Mouse (Mus musculus) testis, adult 2 months (tissue): ENCODE results near the gene Khk. TPM values are rescaled to one million over a fixed set of nuclear protein-coding genes. Genes with fewer than 3 reads are reported as not detected.

ENCODE experiments used
- H3K27ac ChIP-seq: fragments of 200-500 bp; 2 replicates; pipeline ENCODE4 v1.5.1; 2012; ENCODE audit warnings: low read depth, low read length; ENCODE audit not compliant: control insufficient read depth, insufficient read depth
- H3K27me3 ChIP-seq: fragments of 200-500 bp; 2 replicates; pipeline ENCODE4 v1.6.1; 2012; ENCODE audit warnings: mild to moderate bottlenecking, low read length, moderate library complexity; ENCODE audit not compliant: control insufficient read depth, insufficient read depth
- H3K36me3 ChIP-seq: fragments of 200-500 bp; 2 replicates; pipeline ENCODE4 v1.6.1; 2012; ENCODE audit warnings: mild to moderate bottlenecking, low read length; ENCODE audit not compliant: control insufficient read depth, insufficient read depth
- H3K4me1 ChIP-seq: fragments of 200-500 bp; 2 replicates; pipeline ENCODE4 v1.6.1; 2012; ENCODE audit warnings: low read length; ENCODE audit not compliant: control insufficient read depth, insufficient read depth
- H3K4me3 ChIP-seq: fragments of 200-500 bp; 2 replicates; pipeline ENCODE4 v1.5.1; 2012; ENCODE audit warnings: low read depth, mild to moderate bottlenecking, low read length, moderate library complexity, mixed read lengths; ENCODE audit not compliant: control insufficient read depth
- CTCF ChIP-seq: fragments of 200-500 bp; IDR thresholded peaks from 2 replicates; pipeline ENCODE4 v1.5.1; 2012; ENCODE audit warnings: low read depth, mild to moderate bottlenecking, inconsistent platforms, low read length, moderate library complexity; ENCODE audit not compliant: control insufficient read depth, insufficient read depth, insufficient replicate concordance
- POLR2A ChIP-seq: fragments of 200-500 bp; IDR thresholded peaks from 2 replicates; pipeline ENCODE4 v1.6.1; 2012; ENCODE audit warnings: low read depth, mild to moderate bottlenecking, inconsistent platforms, low read length, moderate library complexity; ENCODE audit not compliant: control insufficient read depth
- polyA plus RNA-seq: library from polyadenylated mRNA; depleted of rRNA; stranded (reverse); fragments of >200 nt; gene quantifications from 2 replicates; pipeline ENCODE4 v1.2.3, GENCODE M21; 2012; rRNA removed

Khk gene
- polyA plus RNA-seq, 1 experiment: 6.0 TPM

DNA sequence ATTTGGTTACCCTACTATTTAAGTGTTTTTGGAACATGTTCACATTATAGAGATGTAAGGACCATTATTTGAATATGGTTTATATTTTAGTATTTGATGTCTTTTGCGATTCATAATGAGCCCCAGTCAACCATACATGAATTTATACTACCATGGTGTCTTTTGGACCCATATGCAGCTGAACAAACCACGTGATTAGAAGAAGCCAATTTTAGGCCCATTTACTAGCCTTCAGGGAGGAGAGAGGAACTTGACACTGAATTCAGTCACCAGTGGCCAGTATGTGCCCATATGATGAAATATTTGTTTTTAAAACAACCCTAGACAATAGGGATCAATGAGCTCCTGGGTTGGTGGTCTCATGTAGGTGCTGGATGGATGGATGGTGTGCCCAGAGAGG, 39.6 kb downstream of the Khk start:
- TF ChIP-seq POLR2A (no peak), CTCF (no peak)
- Histone ChIP-seq H3K4me3 (no peak overlapping the region), H3K4me1 (peaks cover 6% of the 10 kb centered on the region), H3K27me3 (no peaks in the 10 kb centered on the region), H3K27ac (no peak overlapping the region), H3K36me3 (peaks cover 2% of the 10 kb centered on the region; the same call in 1 of the 2 replicates)

GRCm38 (mm10) chr5:30961545-30962505, 40.6 kb downstream of the Khk start:
- H3K36me3 ChIP-seq: no peaks in the 10 kb centered on the region; the same call in 1 of the 2 replicates
- no peak overlapping the region for H3K4me3 ChIP-seq
- H3K27me3 ChIP-seq: no peaks in the 10 kb centered on the region
- H3K27ac ChIP-seq: peak overlapping the region; percentile 48
- peaks cover 6% of the 10 kb centered on the region for H3K4me1 ChIP-seq
- no peak for TF ChIP-seq CTCF
- TF ChIP-seq POLR2A: no peak

GRCm38 (mm10) chr5:30963916-30964315, 42.7 kb downstream of the Khk start:
- Histone ChIP-seq H3K27me3 (no peaks in the 10 kb centered on the region), H3K36me3 (no peaks in the 10 kb centered on the region), H3K4me1 (peaks cover 6% of the 10 kb centered on the region), H3K27ac (no peak overlapping the region), H3K4me3 (no peak overlapping the region)
- TF ChIP-seq POLR2A: no peak
- no peak for TF ChIP-seq CTCF

DNA sequence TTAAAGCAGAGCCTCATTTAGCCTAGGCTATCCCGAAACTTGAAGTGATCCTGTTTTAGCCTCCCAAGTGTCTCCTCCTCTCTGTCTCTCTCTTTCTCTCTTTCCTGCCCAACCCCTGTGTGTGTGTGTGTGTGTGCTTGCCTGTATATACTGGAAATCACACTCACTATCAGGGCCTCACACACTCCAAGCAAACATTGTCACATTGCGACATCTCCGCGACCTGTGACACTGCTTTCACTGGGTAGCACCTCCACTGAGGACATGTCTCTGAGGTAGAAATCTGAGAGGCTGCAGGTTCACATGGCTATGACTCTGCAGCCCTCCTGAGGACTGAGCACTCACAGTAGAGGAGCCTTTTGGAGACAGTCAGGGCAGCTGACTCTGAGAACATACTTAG, 45.0 kb downstream of the Khk start:
- peaks cover 5% of the 10 kb centered on the region for H3K4me1 ChIP-seq
- H3K27me3 ChIP-seq: no peaks in the 10 kb centered on the region
- no peak overlapping the region for H3K27ac ChIP-seq
- H3K36me3 ChIP-seq: no peaks in the 10 kb centered on the region
- no peak overlapping the region for H3K4me3 ChIP-seq
- no peak for TF ChIP-seq POLR2A
- TF ChIP-seq CTCF: no peak

DNA sequence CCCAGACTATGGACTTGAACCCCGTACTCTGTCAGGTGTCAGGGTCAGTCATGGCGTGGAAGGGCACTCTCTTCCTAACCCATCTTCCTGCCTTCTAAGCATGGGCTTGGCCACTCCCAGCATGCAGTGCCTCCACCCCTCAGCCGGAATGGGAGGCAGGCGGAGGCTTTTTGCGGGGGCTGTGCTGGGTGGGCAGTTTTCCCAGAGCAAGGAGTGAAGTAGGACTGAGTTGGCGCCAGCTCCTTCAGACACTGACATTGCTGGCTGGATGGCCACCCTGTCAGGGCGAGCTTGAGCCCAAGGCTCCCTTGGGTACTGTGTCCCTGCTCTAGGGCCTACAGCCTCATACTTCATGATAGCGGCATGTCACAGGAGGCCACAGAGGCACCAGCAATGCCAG, 47.2 kb downstream of the Khk start, which contains the start of gene Tcf23:
Gene Tcf23 (plus strand): TSS at position 247 of the 400 bp plus-strand sequence.
- Histone ChIP-seq H3K27me3 (no peaks in the 10 kb centered on the region), H3K4me3 (no peak within 1 kb of the TSS), H3K36me3 (no peaks in the 10 kb centered on the region), H3K4me1 (peaks cover 5% of the 10 kb centered on the region), H3K27ac (peak within 1 kb of the TSS; percentile 46)
- TF ChIP-seq CTCF: no peak
- no peak for TF ChIP-seq POLR2A

DNA sequence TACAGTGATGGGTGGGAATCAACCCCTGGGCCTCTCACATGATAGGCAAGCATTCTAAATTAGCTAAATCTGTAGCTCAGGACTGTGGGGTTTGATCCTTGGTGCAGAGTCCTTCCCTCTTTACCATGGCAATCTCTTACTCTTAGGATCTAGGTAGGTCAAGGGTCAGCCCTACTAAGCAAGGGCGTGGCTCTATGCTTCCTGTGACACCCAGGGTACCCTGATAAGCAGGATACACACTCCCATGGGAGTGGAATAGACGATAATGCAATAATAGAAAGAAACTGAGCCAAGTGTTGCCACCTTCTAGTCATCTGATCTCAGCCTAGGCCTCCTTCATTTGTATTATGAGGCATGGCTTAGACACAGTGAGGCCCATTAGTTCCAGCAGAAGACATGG, 48.2 kb downstream of the Khk start:
- no peaks in the 10 kb centered on the region for H3K27me3 ChIP-seq
- H3K36me3 ChIP-seq: no peaks in the 10 kb centered on the region
- TF ChIP-seq CTCF (no peak), POLR2A (no peak)
- H3K4me1 ChIP-seq: peaks cover 5% of the 10 kb centered on the region
- H3K4me3 ChIP-seq: no peak overlapping the region
- no peak overlapping the region for H3K27ac ChIP-seq

GRCm38 (mm10) chr5:30974870-30975656, 53.8 kb downstream of the Khk start:
- no peak for TF ChIP-seq POLR2A
- Histone ChIP-seq H3K27ac (peak overlapping the region; percentile 14; the same call in 1 of the 2 replicates), H3K27me3 (no peaks in the 10 kb centered on the region), H3K4me1 (peaks cover 4% of the 10 kb centered on the region), H3K36me3 (no peaks in the 10 kb centered on the region), H3K4me3 (no peak overlapping the region)

Other genes starting within 250 kb of the Khk start
- 73.0 and 78.9 TPM in 2 replicates for gene Dpysl5, start 209.9 kb upstream of the Khk start, polyA plus RNA-seq
- 341 and 342 TPM in 2 replicates for gene Mapre3, start 106.8 kb upstream of the Khk start, polyA plus RNA-seq
- gene Tmem214, start 53.4 kb upstream of the Khk start, polyA plus RNA-seq: 126 and 131 TPM in 2 replicates
- 489 and 539 TPM in 2 replicates for gene Agbl5, start 32.7 kb upstream of the Khk start, polyA plus RNA-seq
- 184 and 197 TPM in 2 replicates for gene Ost4, start 13.6 kb upstream of the Khk start, polyA plus RNA-seq
- gene Emilin1, start 8.0 kb upstream of the Khk start, polyA plus RNA-seq: 5.7 and 6.5 TPM in 2 replicates
- 0.69 and 0.77 TPM in 2 replicates for gene Cgref1, start 24.2 kb downstream of the Khk start, polyA plus RNA-seq
- gene Preb, start 38.9 kb downstream of the Khk start, polyA plus RNA-seq: 79.5 and 83.1 TPM in 2 replicates
- 1.00 and 1.0 TPM in 2 replicates for gene Tcf23, start 47.2 kb downstream of the Khk start, polyA plus RNA-seq
- gene Atraid, start 126.9 kb downstream of the Khk start, polyA plus RNA-seq: 38.7 and 47.7 TPM in 2 replicates
- gene Slc5a6, start 127.5 kb downstream of the Khk start, polyA plus RNA-seq: 5.4 and 6.2 TPM in 2 replicates
- 11.2 and 14.0 TPM in 2 replicates for gene Cad, start 133.3 kb downstream of the Khk start, polyA plus RNA-seq
- gene Dnajc5g, start 184.9 kb downstream of the Khk start, polyA plus RNA-seq: 172 and 183 TPM in 2 replicates
- gene Slc30a3, start 186.8 kb downstream of the Khk start, polyA plus RNA-seq: 311 and 315 TPM in 2 replicates
- 9.8 and 11.1 TPM in 2 replicates for gene Trim54, start 195.3 kb downstream of the Khk start, polyA plus RNA-seq
- gene Ucn, start 217.4 kb downstream of the Khk start, polyA plus RNA-seq: 0.57 and 1.4 TPM in 2 replicates
- gene Mpv17, start 232.8 kb downstream of the Khk start, polyA plus RNA-seq: 11.2 and 14.3 TPM in 2 replicates